Mouse (Mus musculus) cortical plate, adult 2 months (tissue): ENCODE measurements around the gene Gm10100.

ENCODE experiments used
- CTCF ChIP-seq: fragments of 200-500 bp; IDR thresholded peaks from 2 replicates; pipeline ENCODE4 v1.5.1; 2011; ENCODE audit warnings: mild to moderate bottlenecking, control low read depth, low read length; ENCODE audit not compliant: insufficient read depth; ENCODE audit errors: extremely low read depth
- POLR2A ChIP-seq: fragments of 200-500 bp; IDR thresholded peaks from 2 replicates; pipeline ENCODE4 v1.6.1; 2011; ENCODE audit warnings: mild to moderate bottlenecking, low read length, control low read depth; ENCODE audit not compliant: insufficient read depth; ENCODE audit errors: extremely low read depth

DNA sequence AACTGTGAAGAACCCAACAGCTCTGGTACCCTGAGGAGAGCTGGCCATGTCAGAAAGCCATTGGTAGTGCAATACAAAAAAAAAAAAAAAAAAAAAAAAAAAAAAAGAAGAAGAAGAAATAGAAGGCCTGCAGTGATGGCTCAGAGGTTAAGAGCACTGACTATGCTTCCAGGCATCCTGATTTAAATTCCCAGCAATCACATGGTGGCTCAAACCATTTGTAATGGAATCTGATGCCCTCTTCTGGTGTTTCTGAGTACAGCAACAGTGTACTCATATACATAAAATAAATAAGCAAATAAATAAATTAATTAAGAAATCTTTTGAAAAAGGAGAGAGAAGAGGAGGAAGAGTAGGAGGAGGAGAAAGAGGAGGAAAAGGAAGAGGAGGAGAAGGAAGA, 27.2 kb downstream of the Gm10100 start:
- TF ChIP-seq CTCF (no peak), POLR2A (no peak)
